Comparison of ENCODE assay signal across 20 mouse cellular contexts in genomic region chr10:42698375-42698774, GRCm38 (mm10).
DNase-seq lines count a peak whose midpoint lies in the region; ATAC-seq lines count a peak whose summit lies in the region.
"Had no signal": no experiment of that assay in that cellular context is flagged by ENCODE, and none has a peak within 500 bp of the region (broad histone marks: within the 10 kb centered on the region; RNA-seq: fewer than 3 reads in every experiment).

No protein-coding gene starts in this region.

- no peak overlapping the region for H3K9ac ChIP-seq in kidney, embryonic 15.5 days
- H3K9ac ChIP-seq: forebrain, embryonic 13.5 days; forebrain, postnatal 0 days; heart, embryonic 15.5 days had no signal

- no peaks in the 10 kb centered on the region for H3K36me3 ChIP-seq in kidney, embryonic 15.5 days

- ATAC-seq in kidney, embryonic 15.5 days (replicated peaks; ENCODE audit: low FRiP score) = no peak
- ATAC-seq: forebrain, embryonic 13.5 days; forebrain, postnatal 0 days; Patski had no signal

- H3K4me2 ChIP-seq in kidney, embryonic 15.5 days = no peak overlapping the region
- H3K4me2 ChIP-seq: forebrain, embryonic 13.5 days; heart, embryonic 11.5 days; heart, embryonic 15.5 days had no signal

- 81% methylated on average over 9 of the region's 9 CpGs for WGBS in kidney, embryonic 15.5 days

- no peaks in the 10 kb centered on the region for H3K27me3 ChIP-seq in kidney, embryonic 15.5 days
- H3K27me3 ChIP-seq: CH12.LX; forebrain, embryonic 13.5 days; heart, embryonic 15.5 days; Patski had no signal

- peak; percentile 51 for DNase-seq in thymus, postnatal 0 days (ENCODE audit: low spot score)
- DNase-seq in thymus, postnatal 10 days (ENCODE audit: low spot score in 2 of 2) = no peak
- DNase-seq in naive thymus-derived CD4-positive, alpha-beta T cell, adult 2 months (ENCODE audit: low read depth) = peak; percentile 58
- peak; percentile 26 for DNase-seq in thymus, postnatal 36 days
- no peak for DNase-seq in left cerebral cortex, postnatal 4 days
- no peak for DNase-seq in kidney, postnatal 10 days
- DNase-seq: adrenal gland, postnatal 25 days; cerebellum, adult 18-20 months; cerebellum, postnatal 10 days; forebrain, postnatal 0 days; gastrocnemius, postnatal 14 days; heart, postnatal 14 days had no signal

- peaks cover 8% of the 10 kb centered on the region; the same call in 1 of the 2 replicates for H3K4me1 ChIP-seq in kidney, embryonic 15.5 days
- H3K4me1 ChIP-seq: embryonic facial prominence, embryonic 10.5 days; forebrain, embryonic 13.5 days; heart, embryonic 15.5 days had no signal

- intact Hi-C loops in left cerebral cortex, postnatal 4 days (cut with DNase I) = no loop called here

- no peaks in the 10 kb centered on the region for H3K9me3 ChIP-seq in kidney, embryonic 15.5 days (replicated peaks)
- H3K9me3 ChIP-seq: embryonic facial prominence, embryonic 10.5 days; forebrain, embryonic 13.5 days; heart, embryonic 15.5 days had no signal

- H3K4me3 ChIP-seq in kidney, embryonic 15.5 days (replicated peaks) = no peak overlapping the region
- H3K4me3 ChIP-seq: embryonic facial prominence, embryonic 10.5 days; forebrain, embryonic 13.5 days; heart, adult 2 months; heart, embryonic 15.5 days had no signal

- H3K27ac ChIP-seq in kidney, embryonic 15.5 days = no peak overlapping the region
- H3K27ac ChIP-seq: embryonic facial prominence, embryonic 10.5 days; forebrain, embryonic 13.5 days; heart, adult 2 months; heart, embryonic 15.5 days had no signal

Comparison
In these comparisons a context has a peak if more than half of its experiments do, and no peak if none do; other contexts are left out.
1. DNase-seq: peak in thymus, postnatal 0 days (single experiment), naive thymus-derived CD4-positive, alpha-beta T cell, adult 2 months (single experiment) and thymus, postnatal 36 days (2 of 2); none in thymus, postnatal 10 days (0 of 2), left cerebral cortex, postnatal 4 days (single experiment) and kidney, postnatal 10 days (single experiment).